Mouse (Mus musculus) liver, embryonic 14.5 days (tissue): ENCODE measurements around the gene Krt10.

Experiments used
- CTCF ChIP-seq: IDR thresholded peaks from 2 replicates; pipeline ENCODE4 v1.5.1; 2016; ENCODE audit warnings: antibody characterized with exemption, low read depth, control low read depth
- EP300 ChIP-seq: IDR thresholded peaks from 2 replicates; pipeline ENCODE4 v1.6.1; 2016; ENCODE audit warnings: antibody characterized with exemption, low read depth

DNA sequence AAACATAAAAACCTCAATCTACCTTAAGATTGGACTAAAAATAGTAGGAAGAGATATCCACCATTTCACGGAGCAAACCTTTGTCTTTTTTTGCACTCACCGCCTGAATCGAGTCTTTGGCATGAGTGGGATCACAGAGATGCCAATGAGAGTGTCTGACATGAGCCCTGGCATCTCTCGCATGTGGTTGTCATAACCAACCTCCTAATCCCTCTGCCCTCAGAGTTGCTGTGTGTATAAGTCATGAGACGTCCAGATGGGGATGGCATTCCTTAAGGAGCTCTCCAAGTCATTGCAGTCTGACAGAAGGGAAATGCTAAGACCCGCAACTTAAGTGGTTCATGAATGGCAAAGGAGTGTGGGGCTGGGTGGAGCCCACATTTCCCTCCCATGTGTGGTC, 2.2 kb upstream of the Krt10 start:
- TF ChIP-seq CTCF, result no peak
- no peak for TF ChIP-seq EP300
